Mouse (Mus musculus): ENCODE results near the gene Gm6812.
"Not testable (repeated sequence)": the region's sequence is repeated elsewhere in the genome, so short reads cannot be mapped to it uniquely, and the experiment has no call there.

Gm6812 gene

DNA sequence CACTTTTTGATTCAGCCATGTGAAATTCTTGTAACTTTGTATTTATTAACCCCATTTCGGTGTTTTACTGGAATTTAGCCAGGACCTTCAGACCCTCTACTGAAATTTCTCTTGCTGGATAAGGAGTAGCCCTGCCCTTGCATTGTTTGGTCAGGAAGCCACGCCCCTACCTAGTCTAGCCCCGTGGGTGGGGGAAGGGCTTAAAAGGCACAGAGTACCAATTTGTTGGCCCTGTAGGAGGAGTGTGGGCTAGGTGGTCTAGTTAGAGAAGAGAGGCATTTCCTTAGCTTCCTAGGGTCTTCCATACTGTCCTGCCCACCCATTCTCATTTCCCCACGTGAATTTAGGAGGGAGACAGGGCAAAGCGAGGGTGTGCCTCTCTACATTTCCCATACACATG, at the start of gene Gm6812:
TSS of gene Gm6812 (minus strand) at position 101 of the 400 bp plus-strand sequence.
- not testable (repeated sequence) for DNase-seq

DNA sequence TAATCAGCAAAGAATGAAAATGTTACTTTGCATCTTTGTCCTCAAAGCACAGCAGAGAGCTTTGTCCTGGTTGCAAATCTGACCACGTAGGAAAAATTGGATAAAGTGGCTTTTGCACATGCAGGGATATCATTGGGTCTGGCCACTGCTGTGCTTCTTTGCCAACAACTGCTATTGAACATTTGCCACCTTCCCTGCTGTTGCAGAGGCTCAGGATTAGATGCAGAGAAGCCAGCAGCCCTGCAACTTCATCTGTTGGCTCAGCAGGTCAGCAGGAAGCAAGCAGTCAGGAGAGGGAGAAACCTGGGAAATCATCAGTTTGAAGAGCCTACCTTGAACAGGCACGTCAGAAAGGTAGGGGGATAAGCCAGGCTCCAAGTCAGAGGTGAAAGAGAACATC, 27.7 kb downstream of the Gm6812 start:
- DNase-seq, result no peak
